Mouse (Mus musculus): Measurements from ENCODE around the gene Uqcr10.
"Not testable (repeated sequence)": the region's sequence is repeated elsewhere in the genome, so short reads cannot be mapped to it uniquely, and the experiment has no call there.

Gene Uqcr10

GRCm38 (mm10) chr11:4715596-4715995 lies 11.5 kb upstream of the Uqcr10 start:
- no peak for DNase-seq (ENCODE audit: low spot score in 2 of 2)

- DNase-seq (ENCODE audit: low spot score in 2 of 2), result no peak
Observed at GRCm38 (mm10) chr11:4714727-4715126, 10.6 kb upstream of the Uqcr10 start.

DNA sequence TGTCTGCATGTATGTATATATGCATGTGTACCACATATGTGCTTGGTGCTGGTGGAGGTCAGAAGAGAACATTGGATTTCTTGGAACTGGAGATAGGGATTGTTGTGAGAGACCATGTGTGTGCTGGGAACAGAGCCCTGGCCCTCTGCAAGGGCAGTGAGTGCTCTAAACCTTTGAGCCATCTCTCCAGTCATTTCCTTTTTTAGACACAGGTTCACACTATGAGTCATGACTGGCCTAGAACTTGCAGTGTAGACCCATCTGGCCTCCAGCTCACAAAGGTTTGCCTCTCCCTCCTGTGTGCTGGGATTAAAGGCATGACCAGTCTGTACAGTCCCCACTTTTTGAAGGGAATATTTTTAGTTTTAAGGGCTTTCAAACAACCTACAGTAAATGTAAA lies 8.7 kb upstream of the Uqcr10 start:
- no peak for DNase-seq (ENCODE audit: low spot score in 2 of 2)

DNA sequence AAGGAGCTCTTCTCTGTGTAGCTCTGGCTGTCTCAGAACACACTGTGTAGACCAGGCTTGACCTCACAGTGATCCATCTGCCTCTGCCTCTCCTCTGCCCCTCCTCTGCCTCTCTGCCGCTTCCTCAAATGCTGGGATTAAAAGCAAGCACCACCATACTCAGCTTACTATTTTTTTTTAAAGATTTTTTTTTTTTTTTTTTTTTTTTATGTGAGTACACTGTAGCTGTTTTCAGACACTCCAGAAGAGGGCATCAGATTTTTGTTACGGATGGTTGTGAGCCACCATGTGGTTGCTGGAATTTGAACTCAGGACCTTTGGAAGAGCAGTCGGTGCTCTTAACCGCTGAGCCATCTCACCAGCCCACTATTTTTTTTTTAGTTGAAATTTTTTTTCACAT lies 6.0 kb upstream of the Uqcr10 start:
- not testable (repeated sequence) for DNase-seq (ENCODE audit: low spot score in 2 of 2)

DNA sequence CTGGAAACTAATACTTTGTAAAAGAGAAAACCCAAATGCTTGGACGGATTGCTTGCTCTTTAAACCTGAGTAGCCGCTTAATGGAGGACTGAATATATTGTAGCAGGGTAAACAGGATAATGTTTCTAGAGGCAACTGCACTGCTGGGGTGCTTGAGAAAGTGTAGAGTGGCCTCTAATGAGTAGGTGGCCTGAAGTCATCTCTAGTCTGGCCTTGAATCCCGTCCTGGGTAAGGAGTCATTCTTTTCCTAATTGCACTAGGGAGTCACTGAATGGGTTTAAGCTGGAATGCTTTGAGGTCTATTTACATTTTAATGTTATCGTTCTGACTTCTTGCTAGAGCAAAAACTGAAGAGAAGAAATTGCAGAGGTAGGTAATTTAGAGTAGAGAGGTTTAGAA lies 1.0 kb upstream of the Uqcr10 start:
- no peak for DNase-seq (ENCODE audit: low spot score in 2 of 2)

DNA sequence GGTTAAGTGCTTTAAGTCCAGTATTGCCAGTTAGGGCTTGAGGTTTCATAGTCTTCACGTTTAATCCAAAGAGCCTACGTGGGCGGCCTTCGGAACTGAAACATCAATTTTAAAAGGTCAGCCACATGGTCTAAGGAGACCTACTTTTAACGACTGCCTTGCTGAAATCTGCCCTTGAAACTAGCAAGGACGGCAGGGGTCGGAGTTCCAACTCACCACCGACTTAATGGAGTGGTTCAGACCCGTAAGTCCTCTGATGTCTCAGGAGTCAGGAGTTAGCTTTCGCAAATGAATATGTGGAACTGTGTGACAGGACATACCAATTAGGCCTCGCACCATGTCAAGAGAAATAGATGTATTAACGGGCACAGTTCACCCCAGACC lies 462 bp downstream of the Uqcr10 start:
- DNase-seq (ENCODE audit: low spot score in 2 of 2), result no peak

GRCm38 (mm10) chr11:4700726-4701125 lies 3.4 kb downstream of the Uqcr10 start:
- no peak for DNase-seq (ENCODE audit: low spot score in 2 of 2)

DNA sequence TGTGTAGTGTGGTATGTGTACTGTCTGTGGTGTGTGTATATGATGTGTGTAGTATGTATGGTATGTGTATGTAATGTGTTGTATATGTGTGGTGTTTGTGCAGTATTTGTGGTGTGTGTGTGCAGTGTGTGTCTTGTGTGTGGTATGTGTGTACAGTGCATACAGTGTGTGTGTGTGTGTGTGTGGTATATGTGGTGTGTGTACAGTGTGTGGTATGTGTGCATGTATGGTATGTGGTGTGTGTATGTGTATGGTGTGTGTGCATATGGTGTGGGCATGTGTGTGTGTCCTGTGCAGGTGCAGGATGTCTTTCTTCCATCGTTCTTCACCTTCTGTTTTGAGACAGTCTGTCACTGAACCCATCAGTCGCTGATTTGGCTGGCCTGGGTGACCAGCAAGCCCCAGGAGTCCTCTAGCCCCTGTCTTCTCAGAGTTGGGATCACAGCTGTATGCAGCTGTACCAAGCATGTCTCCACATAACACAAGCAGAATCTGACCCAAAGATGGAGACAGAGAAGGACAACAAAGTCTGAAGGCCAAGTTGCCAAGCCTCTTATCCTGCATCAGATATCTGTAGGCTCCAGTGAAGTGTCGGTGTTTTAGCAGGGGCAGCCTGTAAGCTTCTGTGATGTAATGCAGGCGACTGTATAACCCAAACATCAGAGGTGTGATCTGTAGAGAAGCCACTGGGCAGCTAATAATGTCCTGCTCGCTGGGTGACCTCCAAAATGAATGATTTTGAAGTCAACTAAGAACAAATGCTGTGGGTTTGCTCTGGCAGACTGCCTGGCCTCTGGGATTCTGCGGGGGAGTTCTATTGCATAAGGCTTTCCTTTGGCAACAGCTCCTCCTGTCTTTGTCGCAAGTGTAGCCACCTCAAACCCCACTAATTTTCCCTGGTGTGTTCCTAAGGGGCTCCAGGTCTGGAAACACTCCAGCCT lies 6.8 kb downstream of the Uqcr10 start:
- no peak for DNase-seq (ENCODE audit: low spot score in 2 of 2)

DNA sequence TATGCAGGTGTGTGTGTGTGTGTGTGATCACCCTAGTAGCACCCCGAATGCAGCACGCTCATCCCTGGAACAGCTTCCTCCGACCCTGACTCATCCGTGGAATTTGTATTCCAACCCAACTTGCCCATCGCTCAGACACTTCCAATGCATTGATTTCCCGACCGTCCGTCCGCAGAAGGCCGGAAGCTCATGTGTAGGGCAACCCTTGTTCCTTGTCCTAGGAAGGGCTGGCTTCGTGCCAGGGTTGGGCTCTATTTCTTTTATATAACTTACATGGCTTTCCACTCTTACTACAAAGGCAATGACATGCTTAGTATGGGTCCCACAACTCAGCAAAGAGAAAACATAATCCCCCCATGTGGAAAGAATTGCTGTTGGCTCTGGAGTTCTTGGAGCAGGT lies 12.0 kb downstream of the Uqcr10 start:
- DNase-seq (ENCODE audit: low spot score in 2 of 2), result no peak

- DNase-seq (ENCODE audit: low spot score in 2 of 2), result no peak
Observed at GRCm38 (mm10) chr11:4691213-4691612, 12.9 kb downstream of the Uqcr10 start.

GRCm38 (mm10) chr11:4690353-4690752 lies 13.8 kb downstream of the Uqcr10 start:
- no peak for DNase-seq (ENCODE audit: low spot score in 2 of 2)

GRCm38 (mm10) chr11:4688632-4689380 lies 15.3 kb downstream of the Uqcr10 start:
- no peak for DNase-seq (ENCODE audit: low spot score in 2 of 2)

GRCm38 (mm10) chr11:4687874-4688273 lies 16.3 kb downstream of the Uqcr10 start:
- DNase-seq (ENCODE audit: low spot score in 2 of 2), result no peak

GRCm38 (mm10) chr11:4687027-4687426 lies 17.1 kb downstream of the Uqcr10 start:
- no peak for DNase-seq (ENCODE audit: low spot score in 2 of 2)

DNA sequence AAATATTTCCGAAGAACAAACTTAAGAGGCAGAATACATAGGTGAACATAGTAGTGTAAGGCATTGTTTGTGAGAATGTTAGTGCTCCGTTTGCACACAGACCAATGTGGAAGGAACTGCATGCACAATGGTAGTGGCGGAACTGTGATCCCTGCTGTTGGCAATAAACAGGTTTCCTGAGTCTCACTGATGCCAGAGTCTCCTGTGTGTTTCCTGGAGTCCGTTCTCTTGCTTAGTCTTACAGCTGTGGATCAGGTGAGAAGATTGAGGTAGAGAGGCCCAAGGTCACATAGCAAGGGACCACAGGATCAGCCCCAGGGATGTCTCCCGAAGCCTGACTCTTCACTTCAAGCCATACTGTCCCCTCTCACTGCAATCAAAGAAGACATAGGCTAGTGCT lies 18.6 kb downstream of the Uqcr10 start:
- DNase-seq (ENCODE audit: low spot score in 2 of 2), result no peak

GRCm38 (mm10) chr11:4685071-4685470 lies 19.1 kb downstream of the Uqcr10 start:
- DNase-seq (ENCODE audit: low spot score in 2 of 2), result no peak

- DNase-seq (ENCODE audit: low spot score in 2 of 2), result no peak
Observed at GRCm38 (mm10) chr11:4684186-4684585, 20.0 kb downstream of the Uqcr10 start.

DNA sequence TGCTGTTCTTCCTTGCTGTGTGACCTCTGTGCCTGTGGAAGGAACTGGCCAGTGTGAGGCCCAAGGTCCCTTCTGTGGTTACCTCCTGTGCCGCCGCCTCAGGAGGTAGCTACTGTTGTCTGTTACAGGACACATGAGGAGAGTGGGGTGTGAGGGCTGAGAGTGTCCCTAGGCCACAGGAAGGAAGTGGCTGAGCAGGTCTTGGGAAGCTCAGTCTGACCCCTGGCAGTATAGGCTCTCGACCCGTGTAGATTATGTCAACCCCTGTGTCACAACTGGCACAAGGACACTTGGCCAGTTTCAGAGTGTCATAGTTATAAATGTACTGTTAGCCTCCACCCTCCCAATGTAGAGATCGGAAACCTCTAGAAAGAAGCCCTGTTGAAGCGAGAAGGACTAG lies 20.6 kb downstream of the Uqcr10 start:
- DNase-seq (ENCODE audit: low spot score in 2 of 2), result no peak

- DNase-seq (ENCODE audit: low spot score in 2 of 2), result no peak
Observed at GRCm38 (mm10) chr11:4680126-4680525, 24.0 kb downstream of the Uqcr10 start.

DNA sequence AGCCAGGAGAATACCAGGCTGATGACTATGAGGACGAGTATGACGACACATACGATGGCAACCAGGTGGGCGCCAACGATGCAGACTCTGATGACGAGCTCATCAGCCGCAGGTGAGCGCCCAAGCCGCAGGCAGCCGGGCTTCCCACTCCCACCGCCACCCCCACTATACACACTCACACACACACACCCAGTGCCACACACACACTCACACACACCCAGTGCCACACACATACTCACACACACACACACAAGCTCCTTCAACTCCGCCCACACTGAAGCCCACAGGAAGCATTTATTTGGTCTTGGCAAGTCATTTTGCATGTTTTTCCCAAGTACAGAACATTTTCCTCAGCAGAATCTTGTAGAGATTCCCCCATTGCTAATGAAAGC lies 24.7 kb downstream of the Uqcr10 start:
- DNase-seq (ENCODE audit: low spot score in 2 of 2), result no peak

GRCm38 (mm10) chr11:4678700-4679440 lies 25.3 kb downstream of the Uqcr10 start:
- no peak for DNase-seq (ENCODE audit: low spot score in 2 of 2)

GRCm38 (mm10) chr11:4677250-4677872 lies 26.8 kb downstream of the Uqcr10 start:
- no peak for DNase-seq (ENCODE audit: low spot score in 2 of 2)

Data from thymus, postnatal 10 days (tissue).